ENCODE assay signal across 10 mouse cellular contexts in genomic region chr2:37842719-37843118, GRCm38 (mm10).
DNase-seq lines count a peak whose midpoint lies in the region; ATAC-seq lines count a peak whose summit lies in the region.
"Had no signal": no experiment of that assay in that cellular context is flagged by ENCODE, and none has a peak within 500 bp of the region (broad histone marks: within the 10 kb centered on the region; RNA-seq: fewer than 3 reads in every experiment).

No protein-coding gene starts in this region.

- H3K4me1 ChIP-seq in embryonic facial prominence, embryonic 15.5 days = peaks cover 12% of the 10 kb centered on the region
- peaks cover 12% of the 10 kb centered on the region for H3K4me1 ChIP-seq in hindbrain, embryonic 16.5 days (ENCODE audit: control insufficient read depth, insufficient read depth, low read depth, low read length)
- H3K4me1 ChIP-seq in neural tube, embryonic 14.5 days (ENCODE audit: control insufficient read depth, insufficient read depth, low read length) = peaks cover 10% of the 10 kb centered on the region; the same call in 1 of the 2 replicates

- 0 out of 2 replicates have a peak overlapping the region, but pooled peaks have one; percentile 25 for H3K27ac ChIP-seq in embryonic facial prominence, embryonic 15.5 days (replicated peaks)
- H3K27ac ChIP-seq in hindbrain, embryonic 16.5 days (ENCODE audit: low read depth, low read length) = peak overlapping the region; percentile 67
- H3K27ac ChIP-seq in neural tube, embryonic 14.5 days (ENCODE audit: low read depth, low read length) = peak overlapping the region; percentile 49; the same call in 1 of the 2 replicates

- ATAC-seq in embryonic facial prominence, embryonic 15.5 days (ENCODE audit: insufficient number of reproducible peaks, low FRiP score, low TSS enrichment, low read depth) = no peak
- 0 out of 2 replicates have a peak, but pooled peaks have one; percentile 40 for ATAC-seq in hindbrain, embryonic 16.5 days
- peak; percentile 58 for ATAC-seq in neural tube, embryonic 14.5 days (ENCODE audit: low read depth)
- no peak for ATAC-seq in megakaryocyte, adult 5-6 weeks (ENCODE audit: poor library complexity, severe bottlenecking)
- ATAC-seq: liver, postnatal 0 days had no signal

- no peak overlapping the region for H3K9ac ChIP-seq in embryonic facial prominence, embryonic 15.5 days
- H3K9ac ChIP-seq in hindbrain, embryonic 16.5 days (ENCODE audit: low read depth, low read length) = peak overlapping the region; percentile 35; the same call in 1 of the 2 replicates
- H3K9ac ChIP-seq in neural tube, embryonic 14.5 days (replicated peaks; ENCODE audit: low read depth, low read length) = no peak overlapping the region
- H3K9ac ChIP-seq: liver, postnatal 0 days had no signal

- WGBS in embryonic facial prominence, embryonic 15.5 days = 31% methylated on average over 4 of the region's 4 CpGs
- 30% methylated on average over 4 of the region's 4 CpGs for WGBS in hindbrain, embryonic 16.5 days
- 26% methylated on average over 4 of the region's 4 CpGs for WGBS in neural tube, embryonic 14.5 days

- H3K27me3 ChIP-seq in embryonic facial prominence, embryonic 15.5 days = no peaks in the 10 kb centered on the region
- no peaks in the 10 kb centered on the region for H3K27me3 ChIP-seq in hindbrain, embryonic 16.5 days (replicated peaks; ENCODE audit: control insufficient read depth, insufficient read depth, low read length)
- no peaks in the 10 kb centered on the region for H3K27me3 ChIP-seq in neural tube, embryonic 14.5 days (ENCODE audit: control insufficient read depth, insufficient read depth, low read length)

- no peaks in the 10 kb centered on the region for H3K9me3 ChIP-seq in embryonic facial prominence, embryonic 15.5 days (replicated peaks)
- H3K9me3 ChIP-seq in hindbrain, embryonic 16.5 days (ENCODE audit: control insufficient read depth, low read length) = no peaks in the 10 kb centered on the region
- H3K9me3 ChIP-seq in neural tube, embryonic 14.5 days (ENCODE audit: control insufficient read depth, low read length) = no peaks in the 10 kb centered on the region

- H3K4me3 ChIP-seq in embryonic facial prominence, embryonic 15.5 days (replicated peaks) = no peak overlapping the region
- H3K4me3 ChIP-seq in hindbrain, embryonic 16.5 days (ENCODE audit: low read length) = no peak overlapping the region
- H3K4me3 ChIP-seq in neural tube, embryonic 14.5 days (ENCODE audit: low read depth, low read length) = no peak overlapping the region

- peak; percentile 31 to 36 for DNase-seq in left cerebral cortex, postnatal 36 days (ENCODE audit: low spot score in 2 of 2)
- no peak for DNase-seq in left cerebral cortex, postnatal 4 days
- no peak for DNase-seq in adrenal gland, postnatal 4 days (ENCODE audit: low spot score in 2 of 2)
- no peak for DNase-seq in kidney, adult 8-10 months
- DNase-seq: liver, postnatal 0 days; right cerebral cortex, postnatal 14 days had no signal

- H3K4me2 ChIP-seq in embryonic facial prominence, embryonic 15.5 days (replicated peaks) = no peak overlapping the region
- no peak overlapping the region for H3K4me2 ChIP-seq in hindbrain, embryonic 16.5 days (ENCODE audit: low read length)
- no peak overlapping the region for H3K4me2 ChIP-seq in neural tube, embryonic 14.5 days (ENCODE audit: low read depth, low read length)

- H3K36me3 ChIP-seq in embryonic facial prominence, embryonic 15.5 days = peaks cover 5% of the 10 kb centered on the region; the same call in 1 of the 2 replicates
- no peaks in the 10 kb centered on the region for H3K36me3 ChIP-seq in hindbrain, embryonic 16.5 days (ENCODE audit: control insufficient read depth, insufficient read depth, low read length)
- no peaks in the 10 kb centered on the region for H3K36me3 ChIP-seq in neural tube, embryonic 14.5 days (ENCODE audit: control insufficient read depth, insufficient read depth, low read length)

- intact Hi-C loops in left cerebral cortex, postnatal 36 days (cut with DNase I) = no loop called here
- intact Hi-C loops in left cerebral cortex, postnatal 4 days (cut with DNase I) = no loop called here

Comparison
In these comparisons a context has a peak if more than half of its experiments do, and no peak if none do; other contexts are left out.
1. DNase-seq: peak in left cerebral cortex, postnatal 36 days (2 of 2); none in left cerebral cortex, postnatal 4 days (single experiment), adrenal gland, postnatal 4 days (0 of 2) and kidney, adult 8-10 months (0 of 2).
2. ATAC-seq: peak in hindbrain, embryonic 16.5 days (single experiment) and neural tube, embryonic 14.5 days (single experiment); none in embryonic facial prominence, embryonic 15.5 days (single experiment) and megakaryocyte, adult 5-6 weeks (single experiment).
3. Peak in every context shown above with its lines, with median percentiles within 50 percentile points of each other: H3K27ac ChIP-seq.